Mouse (Mus musculus) heart, postnatal 36 days (tissue): ENCODE data around the gene Mt3. TPM values are rescaled to one million over a fixed set of nuclear protein-coding genes. Genes with fewer than 3 reads are reported as not detected.
"Not testable (repeated sequence)": the region's sequence is repeated elsewhere in the genome, so short reads cannot be mapped to it uniquely, and the experiment has no call there.

Source experiments
- DNase-seq, 2 experiments: peaks; one replicate each; pipeline ENCODE4 v3.0.0; 2021 to 2022
- intact Hi-C: fragments of 180-260 bp; cut with DNase I; formaldehyde crosslinking; loops from one replicate; pipeline ENCODE4 v1.15.1; 2025
- total RNA-seq, 2 experiments: library from RNA; stranded (reverse); gene quantifications; 2 replicates each; pipeline ENCODE4 v1.2.3; 2021

Gene Mt3
- total RNA-seq, result 1 to 10 TPM; 1.9 to 4.1 TPM

- DNase-seq, result peak; percentile 30 to 34
- intact Hi-C loops, result no loop called here
Measured at GRCm38 (mm10) chr8:94152513-94153300, at the start of gene Mt3. Gene Mt3 (plus strand): TSS chr8:94152607.

- intact Hi-C loops, result no loop called here
- no peak for DNase-seq
Measured at GRCm38 (mm10) chr8:94104146-94104545, 48.3 kb upstream of the Mt3 start.

GRCm38 (mm10) chr8:94107871-94108270, 44.5 kb upstream of the Mt3 start:
- DNase-seq, result peak; percentile 16 to 19
- intact Hi-C loops, result no loop called here

GRCm38 (mm10) chr8:94109396-94109795, 43.0 kb upstream of the Mt3 start:
- intact Hi-C loops, result no loop called here
- no peak for DNase-seq

GRCm38 (mm10) chr8:94109835-94110234, 42.6 kb upstream of the Mt3 start:
- DNase-seq, result no peak
- intact Hi-C loops, result loop anchor here (2.0 kb wide), 1 partner anchor 89 kb away; no protein-coding TSS in a partner anchor

- intact Hi-C loops, result loop anchor here (2.0 kb wide), 1 partner anchor 88 kb away; no protein-coding TSS in a partner anchor
- no peak for DNase-seq
Measured at GRCm38 (mm10) chr8:94110526-94111177, 41.8 kb upstream of the Mt3 start.

GRCm38 (mm10) chr8:94113435-94113834, 39.0 kb upstream of the Mt3 start:
- intact Hi-C loops, result no loop called here
- no peak for DNase-seq

GRCm38 (mm10) chr8:94113972-94114371, 38.4 kb upstream of the Mt3 start:
- no peak for DNase-seq
- intact Hi-C loops, result no loop called here

GRCm38 (mm10) chr8:94118776-94119430, 33.5 kb upstream of the Mt3 start:
- intact Hi-C loops, result no loop called here
- DNase-seq, result no peak

GRCm38 (mm10) chr8:94121625-94122024, 30.8 kb upstream of the Mt3 start:
- no peak for DNase-seq
- intact Hi-C loops, result no loop called here

GRCm38 (mm10) chr8:94122711-94123468, 29.5 kb upstream of the Mt3 start:
- DNase-seq, result no peak
- intact Hi-C loops, result no loop called here

- DNase-seq, result no peak
- intact Hi-C loops, result no loop called here
Measured at GRCm38 (mm10) chr8:94127711-94128110, 24.7 kb upstream of the Mt3 start.

GRCm38 (mm10) chr8:94129133-94129789, 23.1 kb upstream of the Mt3 start:
- intact Hi-C loops, result no loop called here
- DNase-seq, result no peak

GRCm38 (mm10) chr8:94130126-94130525, 22.3 kb upstream of the Mt3 start:
- intact Hi-C loops, result no loop called here

GRCm38 (mm10) chr8:94132096-94132495, 20.3 kb upstream of the Mt3 start:
- intact Hi-C loops, result no loop called here
- no peak for DNase-seq

More at GRCm38 (mm10) chr8:94130126-94130525, 22.3 kb upstream of the Mt3 start:
- DNase-seq, result no peak

- DNase-seq, intact Hi-C loops: not testable (repeated sequence)
Measured at GRCm38 (mm10) chr8:94134601-94135000, 17.8 kb upstream of the Mt3 start.

- no peak for DNase-seq
- intact Hi-C loops, result no loop called here
Measured at GRCm38 (mm10) chr8:94135556-94135955, 16.9 kb upstream of the Mt3 start.

- intact Hi-C loops, result no loop called here
Measured at GRCm38 (mm10) chr8:94136192-94136591, 16.2 kb upstream of the Mt3 start.

GRCm38 (mm10) chr8:94136933-94137332, 15.5 kb upstream of the Mt3 start, which contains the start of gene Mt4:
Gene Mt4 (plus strand): TSS chr8:94137197.
- no peak for DNase-seq
- intact Hi-C loops, result no loop called here

More at GRCm38 (mm10) chr8:94136192-94136591, 16.2 kb upstream of the Mt3 start:
- no peak for DNase-seq

- intact Hi-C loops, result no loop called here
- no peak for DNase-seq
Measured at GRCm38 (mm10) chr8:94140266-94140795, 12.1 kb upstream of the Mt3 start.
